Mouse (Mus musculus) lung, postnatal 0 days (tissue): ENCODE results near the gene Large1. TPM values are rescaled to one million over a fixed set of nuclear protein-coding genes. Genes with fewer than 3 reads are reported as not detected.
"Not testable (repeated sequence)": the region's sequence is repeated elsewhere in the genome, so short reads cannot be mapped to it uniquely, and the experiment has no call there.

Experiments
- ATAC-seq: fragments of 200-750 bp; cut with Nextera tagmentation; 2 replicates; pipeline ENCODE4 v1.8.0; 2017; ENCODE audit warnings: moderate library complexity
- DNase-seq: peaks from one replicate; pipeline ENCODE4 v3.0.0-alpha.2; 2016; ENCODE audit warnings: low spot score
- H3K27ac ChIP-seq: fragments of 300-500 bp; sonication (generic); 2 replicates; pipeline ENCODE4 v1.5.1; 2014; ENCODE audit warnings: antibody characterized with exemption, mild to moderate bottlenecking, low read length, mixed read lengths
- H3K27me3 ChIP-seq: fragments of 300-500 bp; sonication (generic); replicated peaks from 2 replicates; pipeline ENCODE4 v1.6.1; 2014; ENCODE audit warnings: low read length, mixed read lengths; ENCODE audit not compliant: insufficient read depth
- H3K36me3 ChIP-seq: fragments of 300-500 bp; sonication (generic); 2 replicates; pipeline ENCODE4 v1.6.1; 2014; ENCODE audit warnings: low read length, mixed read lengths; ENCODE audit not compliant: insufficient read depth
- H3K4me1 ChIP-seq: fragments of 300-500 bp; sonication (generic); 2 replicates; pipeline ENCODE4 v1.6.1; 2014; ENCODE audit warnings: antibody characterized with exemption, low read depth, low read length, mixed read lengths; ENCODE audit not compliant: insufficient read depth
- H3K4me2 ChIP-seq: fragments of 300-500 bp; sonication (generic); replicated peaks from 2 replicates; pipeline ENCODE4 v1.6.1; 2014; ENCODE audit warnings: low read depth, mild to moderate bottlenecking, low read length, moderate library complexity, mixed read lengths
- H3K4me3 ChIP-seq: fragments of 300-500 bp; sonication (generic); 2 replicates; pipeline ENCODE4 v1.5.1; 2014; ENCODE audit warnings: low read depth, low read length
- H3K9ac ChIP-seq: fragments of 300-500 bp; sonication (generic); replicated peaks from 2 replicates; pipeline ENCODE4 v1.6.1; 2014; ENCODE audit warnings: low read depth, mild to moderate bottlenecking
- H3K9me3 ChIP-seq: fragments of 300-500 bp; sonication (generic); 2 replicates; pipeline ENCODE4 v1.6.1; 2016; ENCODE audit warnings: low read length, mixed read lengths
- CTCF ChIP-seq: IDR thresholded peaks from 2 replicates; pipeline ENCODE4 v1.5.1; 2016; ENCODE audit warnings: antibody characterized with exemption, mild to moderate bottlenecking
- EP300 ChIP-seq: IDR thresholded peaks from 2 replicates; pipeline ENCODE4 v1.6.1; 2016; ENCODE audit warnings: antibody characterized with exemption, mild to moderate bottlenecking, control low read depth
- WGBS: fragments of 180-500 bp; shearing (Covaris S2); extraction: QIAGEN DNeasy Blood & Tissue Kit; methylation state at CpG from one replicate; pipeline ENCODE4 v1.1.7; 2014; 5-methylcytosine and 5-hydroxymethylcytosine counted together
- polyA plus RNA-seq: library from polyadenylated mRNA; unstranded; fragments of >200 nt; fragmentation: Nextera tagmentation; extraction: Ambion mirVana; gene quantifications from 2 replicates; pipeline ENCODE4 v1.2.1, GENCODE M21; 2015

Large1 gene
- polyA plus RNA-seq, 1 experiment from 2014 or later, result 5.2 TPM

DNA sequence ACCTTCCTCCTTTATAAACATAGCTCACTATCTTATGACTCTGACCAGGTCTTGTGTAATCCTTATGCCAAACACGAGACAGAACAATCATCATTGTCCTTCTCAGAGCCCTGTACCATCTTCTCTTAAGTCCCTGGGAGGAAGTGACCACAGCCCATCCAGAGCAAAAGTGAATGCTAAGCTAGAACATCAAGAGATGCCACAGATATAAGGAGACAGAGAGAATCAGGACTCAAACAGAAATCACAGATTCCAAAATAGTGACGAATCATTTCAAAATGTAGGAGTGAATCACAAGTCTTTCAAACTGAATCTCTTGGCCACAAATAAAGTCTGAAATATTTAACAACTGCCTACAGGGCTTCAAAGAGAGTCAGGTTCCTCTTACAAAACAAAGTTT, 63.5 kb downstream of the Large1 start:
- TF ChIP-seq EP300 (no peak), CTCF (no peak)
- no peaks in the 10 kb centered on the region for H3K27me3 ChIP-seq
- H3K9ac ChIP-seq, result no peak overlapping the region
- WGBS, result 65% methylated on average over 2 of the region's 2 CpGs
- no peak overlapping the region for H3K4me2 ChIP-seq
- H3K9me3 ChIP-seq, result no peaks in the 10 kb centered on the region
- no peak overlapping the region for H3K4me3 ChIP-seq
- peaks cover 5% of the 10 kb centered on the region; the same call in 1 of the 2 replicates for H3K4me1 ChIP-seq
- H3K36me3 ChIP-seq, result no peaks in the 10 kb centered on the region
- DNase-seq (no peak), ATAC-seq (no peak)
- H3K27ac ChIP-seq, result no peak overlapping the region

DNA sequence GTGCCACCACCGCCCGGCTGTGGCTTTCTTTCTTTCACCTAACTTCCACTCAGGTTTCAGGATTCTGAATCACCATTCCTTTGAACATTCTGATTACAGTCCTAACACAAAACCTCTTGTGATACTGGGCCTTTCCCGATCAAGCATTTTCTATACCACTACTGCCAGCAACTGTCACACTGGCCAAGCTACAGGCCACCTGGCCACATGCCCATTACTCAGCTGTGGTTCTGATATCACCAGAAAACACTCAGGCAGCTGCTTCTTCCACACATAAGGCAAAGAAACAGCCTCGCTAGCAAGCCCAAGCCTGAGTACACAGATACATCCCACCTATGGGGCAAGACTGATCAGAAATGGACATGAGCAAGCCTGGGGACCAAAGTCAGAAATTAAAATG, 71.3 kb downstream of the Large1 start:
- no peak for ATAC-seq

DNA sequence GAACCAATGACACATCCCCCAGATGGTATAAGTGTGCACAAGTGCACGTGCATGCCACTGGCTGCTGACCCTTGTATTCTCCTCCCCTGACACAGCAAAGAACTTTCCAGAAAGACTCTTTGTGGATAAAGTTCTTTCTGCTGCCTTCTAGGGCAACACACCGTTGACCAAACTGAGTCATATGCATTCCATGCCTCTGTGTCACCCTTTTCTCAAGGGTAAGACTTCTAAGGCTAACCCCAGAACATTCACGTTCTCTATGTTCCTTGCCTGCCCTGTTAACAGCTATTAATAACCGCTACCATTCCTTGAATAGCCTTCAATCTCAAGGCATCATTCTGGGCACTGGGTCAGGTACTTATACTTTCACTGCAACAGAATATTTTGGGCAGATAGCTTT, 77.3 kb downstream of the Large1 start:
- DNase-seq (peak; percentile 32), ATAC-seq (peak; percentile 71)
- Histone ChIP-seq H3K36me3 (no peaks in the 10 kb centered on the region), H3K9me3 (no peaks in the 10 kb centered on the region), H3K4me3 (no peak overlapping the region), H3K27me3 (no peaks in the 10 kb centered on the region), H3K27ac (no peak overlapping the region), H3K9ac (no peak overlapping the region), H3K4me1 (no peaks in the 10 kb centered on the region), H3K4me2 (no peak overlapping the region)
- 56% methylated on average over 4 of the region's 4 CpGs for WGBS
- no peak for TF ChIP-seq EP300
- TF ChIP-seq CTCF, result no peak

More for the DNA sequence above, 71.3 kb downstream of the Large1 start:
- WGBS, result 80% methylated on average over 4 of the region's 4 CpGs
- Histone ChIP-seq H3K4me3 (no peak overlapping the region), H3K36me3 (no peaks in the 10 kb centered on the region), H3K9ac (no peak overlapping the region), H3K27me3 (no peaks in the 10 kb centered on the region), H3K9me3 (no peaks in the 10 kb centered on the region), H3K4me1 (no peaks in the 10 kb centered on the region), H3K27ac (no peak overlapping the region), H3K4me2 (no peak overlapping the region)
- no peak for TF ChIP-seq CTCF
- TF ChIP-seq EP300, result no peak
- DNase-seq, result no peak

DNA sequence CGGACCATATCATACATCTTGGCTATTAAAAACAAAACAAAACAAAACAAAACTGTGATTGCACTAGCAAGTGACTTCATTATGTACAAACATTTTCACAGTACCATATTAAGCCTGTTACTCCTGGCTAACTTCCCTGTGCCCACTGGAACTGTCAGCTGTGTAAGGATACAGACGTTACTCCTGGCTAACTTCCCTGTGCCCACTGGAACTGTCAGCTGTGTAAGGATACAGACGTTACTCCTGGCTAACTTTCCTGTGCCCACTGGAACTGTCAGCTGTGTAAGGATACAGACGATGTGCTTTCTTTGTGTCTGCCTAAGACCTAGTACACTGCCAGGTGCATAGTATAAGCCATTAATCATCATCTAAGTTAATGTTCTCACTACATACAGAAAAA, 77.9 kb downstream of the Large1 start:
- WGBS, result 45% methylated on average over 4 of the region's 4 CpGs
- not testable (repeated sequence) for H3K27me3 ChIP-seq, H3K9ac ChIP-seq, H3K4me3 ChIP-seq, H3K4me1 ChIP-seq, H3K9me3 ChIP-seq, H3K36me3 ChIP-seq, H3K4me2 ChIP-seq, H3K27ac ChIP-seq
- DNase-seq, result peak; percentile 49
- ATAC-seq, result peak; percentile 57

DNA sequence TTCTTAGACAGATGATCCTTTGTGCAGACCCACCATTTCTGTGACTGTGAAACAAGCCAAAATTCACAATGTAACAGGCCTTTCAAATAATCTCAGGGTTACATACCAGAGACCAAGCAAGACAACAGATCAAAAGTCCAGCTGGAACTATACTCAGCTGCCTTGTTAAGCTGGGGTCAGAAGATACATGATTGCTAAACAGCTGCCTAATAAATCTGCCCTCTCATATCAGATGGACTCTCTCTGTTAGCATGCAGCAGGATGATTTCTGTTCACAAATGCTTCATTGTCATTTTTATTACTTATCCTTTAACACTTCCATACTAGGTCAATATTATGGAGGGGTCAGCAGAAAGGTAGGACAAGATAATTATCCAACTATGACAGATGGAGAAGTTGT, 80.2 kb downstream of the Large1 start:
- no peaks in the 10 kb centered on the region for H3K4me1 ChIP-seq
- TF ChIP-seq CTCF, result no peak
- TF ChIP-seq EP300, result 0 out of 2 replicates have a peak, but pooled peaks have one; percentile 21

DNA sequence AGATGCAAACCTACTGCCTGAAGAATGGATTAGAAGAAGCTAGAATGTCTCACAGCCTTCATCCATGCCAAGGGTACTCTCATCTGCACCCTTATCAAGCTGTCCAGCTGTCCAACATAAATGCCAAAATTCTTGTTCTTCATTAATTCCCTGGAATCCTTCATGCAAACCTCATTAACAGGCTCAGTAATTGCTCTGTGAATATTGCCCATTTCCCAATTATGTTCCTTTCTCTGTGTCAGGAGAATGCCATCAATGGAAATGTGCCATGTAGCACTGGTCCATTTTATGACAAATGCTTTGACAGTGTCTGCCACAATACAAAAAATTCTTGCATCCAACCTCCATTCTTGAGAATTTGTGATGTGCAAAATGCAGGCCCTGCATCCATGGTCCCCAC, 82.3 kb downstream of the Large1 start:
- Histone ChIP-seq H3K27me3 (no peaks in the 10 kb centered on the region), H3K27ac (no peak overlapping the region)

More for the DNA sequence above, 80.2 kb downstream of the Large1 start:
- no peak overlapping the region for H3K9ac ChIP-seq
- ATAC-seq (peak; percentile 68), DNase-seq (peak; percentile 64)
- no peaks in the 10 kb centered on the region for H3K9me3 ChIP-seq
- H3K27ac ChIP-seq, result no peak overlapping the region
- no peaks in the 10 kb centered on the region for H3K27me3 ChIP-seq
- H3K4me3 ChIP-seq, result no peak overlapping the region
- H3K36me3 ChIP-seq, result no peaks in the 10 kb centered on the region
- no peak overlapping the region for H3K4me2 ChIP-seq

DNA sequence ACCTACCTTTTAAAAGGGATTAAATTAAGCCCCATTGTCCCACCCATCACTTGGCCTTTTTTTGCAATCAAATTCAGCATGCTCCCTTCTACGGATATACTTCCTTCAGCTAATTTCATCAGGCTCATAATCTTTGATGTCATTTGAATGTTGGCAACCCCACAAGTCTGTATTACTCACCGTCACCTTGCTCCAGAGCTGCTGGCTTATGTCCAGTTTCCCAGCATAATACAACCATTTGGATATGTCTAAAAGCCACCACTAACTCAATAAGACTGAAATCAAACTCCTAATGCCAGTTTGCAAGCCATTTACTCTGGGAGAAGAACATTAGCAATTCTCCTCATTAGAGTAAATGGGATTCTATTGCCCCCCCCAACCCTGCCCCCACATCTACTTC, 95.4 kb downstream of the Large1 start:
- Histone ChIP-seq H3K4me1 (no peaks in the 10 kb centered on the region), H3K27ac (no peak overlapping the region), H3K9me3 (no peaks in the 10 kb centered on the region; the same call in 1 of the 2 replicates), H3K4me3 (no peak overlapping the region), H3K9ac (no peak overlapping the region), H3K27me3 (no peaks in the 10 kb centered on the region), H3K36me3 (no peaks in the 10 kb centered on the region), H3K4me2 (no peak overlapping the region)
- WGBS, result 49% methylated on average over 2 of the region's 2 CpGs
- no peak for DNase-seq
- no peak for ATAC-seq
- TF ChIP-seq EP300, result no peak
- no peak for TF ChIP-seq CTCF

More for the DNA sequence above, 82.3 kb downstream of the Large1 start:
- DNase-seq (no peak), ATAC-seq (no peak)
- no peak overlapping the region for H3K9ac ChIP-seq
- no peak overlapping the region for H3K4me3 ChIP-seq
- no peak overlapping the region for H3K4me2 ChIP-seq
- no peaks in the 10 kb centered on the region for H3K9me3 ChIP-seq
- TF ChIP-seq CTCF (no peak), EP300 (no peak)
- H3K4me1 ChIP-seq, result no peaks in the 10 kb centered on the region
- H3K36me3 ChIP-seq, result no peaks in the 10 kb centered on the region
